Mouse (Mus musculus) lung, postnatal 0 days (tissue): ENCODE measurements at regions not wholly inside any gene's neighbourhood (a gene's known extent, or its start where the extent isn't known, plus 50 kb on each side); places are given as distances from the start of the nearest gene placed in this dataset.

Experiments
- CTCF ChIP-seq: IDR thresholded peaks from 2 replicates; pipeline ENCODE4 v1.5.1; 2016; ENCODE audit warnings: antibody characterized with exemption, mild to moderate bottlenecking
- EP300 ChIP-seq: IDR thresholded peaks from 2 replicates; pipeline ENCODE4 v1.6.1; 2016; ENCODE audit warnings: antibody characterized with exemption, mild to moderate bottlenecking, control low read depth

- no peak for TF ChIP-seq CTCF
- TF ChIP-seq EP300 = no peak
Observed at GRCm38 (mm10) chr3:31796621-31797020, 105.7 kb upstream of the Kcnmb2 start.
